Mouse (Mus musculus) heart, adult 2 months (tissue): ENCODE data around the gene Ccdc177.

Experiments
- CTCF ChIP-seq: fragments of 200-600 bp; IDR thresholded peaks from 2 replicates; pipeline ENCODE4 v1.8.1; 2022; ENCODE audit warnings: antibody characterized with exemption, mild to moderate bottlenecking, moderate library complexity
- POLR2A ChIP-seq: fragments of 200-500 bp; IDR thresholded peaks from 2 replicates; pipeline ENCODE4 v1.6.1; 2011; ENCODE audit warnings: mild to moderate bottlenecking, low read depth, low read length, control low read depth; ENCODE audit not compliant: insufficient read depth

DNA sequence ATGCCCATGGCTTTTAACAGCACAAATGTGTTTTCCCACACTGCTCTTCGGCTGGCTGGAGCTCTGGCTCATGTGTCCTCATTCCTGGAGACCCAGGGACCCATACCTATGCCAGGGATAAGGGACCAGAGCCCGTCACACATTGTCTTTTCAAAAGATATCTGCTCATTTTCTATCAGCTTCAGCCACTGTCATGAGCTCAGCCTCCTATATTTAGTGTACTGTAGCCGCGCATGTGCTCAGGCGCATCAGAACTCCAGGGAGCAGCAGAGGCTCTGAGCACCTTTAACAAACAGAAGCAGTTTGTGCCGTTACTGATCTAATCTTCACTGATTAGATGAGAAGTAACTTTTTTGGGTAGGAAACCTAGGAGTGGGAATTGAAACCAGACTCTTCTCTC, 44.6 kb downstream of the Ccdc177 start:
- TF ChIP-seq POLR2A: no peak
- no peak for TF ChIP-seq CTCF
